Mouse (Mus musculus) embryonic facial prominence, embryonic 11.5 days (tissue): Measurements from ENCODE around the gene Snrpg. TPM values are rescaled to one million over a fixed set of nuclear protein-coding genes. Genes with fewer than 3 reads are reported as not detected.
A peak's percentile ranks its signal among the peaks of the same experiment; 100 is the strongest.

Source experiments
- ATAC-seq: fragments of 200-750 bp; cut with Nextera tagmentation; replicated peaks from 2 replicates; pipeline ENCODE4 v1.8.0; 2017; ENCODE audit warnings: low read depth; ENCODE audit not compliant: insufficient number of reproducible peaks, low FRiP score, low TSS enrichment
- DNase-seq: peaks from one replicate; pipeline ENCODE4 v3.0.0-alpha.2; 2015; ENCODE audit warnings: low spot score
- H3K27ac ChIP-seq: fragments of 300-500 bp; sonication (generic); replicated peaks from 2 replicates; pipeline ENCODE4 v1.5.1; 2014; ENCODE audit warnings: mild to moderate bottlenecking, low read depth, low read length, control low read depth
- H3K27me3 ChIP-seq: fragments of 300-500 bp; sonication (generic); 2 replicates; pipeline ENCODE4 v1.6.1; 2014; ENCODE audit warnings: mild to moderate bottlenecking, low read length, moderate library complexity, mixed read lengths; ENCODE audit not compliant: control insufficient read depth, insufficient read depth
- H3K36me3 ChIP-seq: fragments of 300-500 bp; sonication (generic); replicated peaks from 2 replicates; pipeline ENCODE4 v1.6.1; 2014; ENCODE audit warnings: low read depth, mild to moderate bottlenecking, low read length, moderate library complexity, mixed read lengths; ENCODE audit not compliant: control insufficient read depth, insufficient read depth
- H3K4me1 ChIP-seq: fragments of 300-500 bp; sonication (generic); 2 replicates; pipeline ENCODE4 v1.6.1; 2014; ENCODE audit warnings: low read length, mixed read lengths; ENCODE audit not compliant: control insufficient read depth, insufficient read depth
- H3K4me2 ChIP-seq: fragments of 300-500 bp; sonication (generic); 2 replicates; pipeline ENCODE4 v1.6.1; 2014; ENCODE audit warnings: low read depth, mild to moderate bottlenecking, control low read depth, low read length, moderate library complexity
- H3K4me3 ChIP-seq: fragments of 300-500 bp; sonication (generic); 2 replicates; pipeline ENCODE4 v1.5.1; 2014; ENCODE audit warnings: low read depth, low read length, control low read depth
- H3K9ac ChIP-seq: fragments of 300-500 bp; sonication (generic); replicated peaks from 2 replicates; pipeline ENCODE4 v1.6.1; 2014; ENCODE audit warnings: mild to moderate bottlenecking, control low read depth, low read length
- H3K9me3 ChIP-seq: fragments of 300-500 bp; sonication (generic); replicated peaks from 2 replicates; pipeline ENCODE4 v1.6.1; 2016; ENCODE audit warnings: mild to moderate bottlenecking, low read length, inconsistent platforms, mixed read lengths; ENCODE audit not compliant: control insufficient read depth
- WGBS: fragments of 180-500 bp; shearing (Covaris S2); extraction: QIAGEN DNeasy Blood & Tissue Kit; methylation state at CpG from one replicate; pipeline ENCODE4 v1.1.7; 2014; 5-methylcytosine and 5-hydroxymethylcytosine counted together
- polyA plus RNA-seq: library from polyadenylated mRNA; unstranded; fragments of >200 nt; fragmentation: Nextera tagmentation; extraction: Ambion mirVana; gene quantifications from 2 replicates; pipeline ENCODE4 v1.2.1, GENCODE M21; 2014

Gene Snrpg
- 760 and 783 TPM in 2 replicates for polyA plus RNA-seq

DNA sequence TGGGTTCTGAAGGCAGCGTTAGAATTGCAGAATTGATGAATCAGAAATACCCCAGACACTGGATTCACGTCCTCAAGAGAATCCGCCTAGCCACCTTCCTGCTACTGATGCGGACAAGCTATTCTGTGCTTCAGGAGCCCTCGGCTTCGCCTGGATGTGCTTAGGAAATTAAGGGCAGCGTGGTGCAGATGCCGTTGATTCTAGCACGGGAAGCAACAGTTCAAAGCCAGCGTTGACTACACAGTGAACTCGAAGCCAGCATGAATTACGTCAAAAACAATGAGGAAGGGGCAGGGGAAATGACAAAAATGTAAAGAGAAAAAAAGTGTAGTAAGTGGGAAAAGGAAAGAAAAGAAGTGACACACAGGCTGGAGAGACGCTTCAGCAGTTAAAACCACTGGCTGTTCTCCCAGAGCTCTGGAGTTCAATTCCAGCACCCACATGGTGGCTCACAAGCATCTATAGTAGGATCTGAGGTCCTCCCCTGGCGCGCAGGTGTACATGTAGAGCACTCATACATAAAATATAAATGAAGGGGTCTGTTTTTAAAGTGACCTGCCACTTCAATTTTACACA lies at the start of gene Snrpg:
Gene Snrpg (plus strand): TSS at position 541 of the 576 bp plus-strand sequence.
- peak within 1 kb of the TSS; percentile 96 for H3K4me3 ChIP-seq
- ATAC-seq: no peak; the same call in 1 of the 2 replicates
- H3K27ac ChIP-seq: peak within 1 kb of the TSS; percentile 76
- peak; percentile 22 for DNase-seq
- no peaks in the 10 kb centered on the region for H3K4me1 ChIP-seq
- 22% methylated on average over 15 of the region's 15 CpGs for WGBS
- no peaks in the 10 kb centered on the region for H3K9me3 ChIP-seq
- H3K36me3 ChIP-seq: no peaks in the 10 kb centered on the region
- no peaks in the 10 kb centered on the region for H3K27me3 ChIP-seq
- peak within 1 kb of the TSS; percentile 92 for H3K9ac ChIP-seq
- peak within 1 kb of the TSS; percentile 81 for H3K4me2 ChIP-seq

DNA sequence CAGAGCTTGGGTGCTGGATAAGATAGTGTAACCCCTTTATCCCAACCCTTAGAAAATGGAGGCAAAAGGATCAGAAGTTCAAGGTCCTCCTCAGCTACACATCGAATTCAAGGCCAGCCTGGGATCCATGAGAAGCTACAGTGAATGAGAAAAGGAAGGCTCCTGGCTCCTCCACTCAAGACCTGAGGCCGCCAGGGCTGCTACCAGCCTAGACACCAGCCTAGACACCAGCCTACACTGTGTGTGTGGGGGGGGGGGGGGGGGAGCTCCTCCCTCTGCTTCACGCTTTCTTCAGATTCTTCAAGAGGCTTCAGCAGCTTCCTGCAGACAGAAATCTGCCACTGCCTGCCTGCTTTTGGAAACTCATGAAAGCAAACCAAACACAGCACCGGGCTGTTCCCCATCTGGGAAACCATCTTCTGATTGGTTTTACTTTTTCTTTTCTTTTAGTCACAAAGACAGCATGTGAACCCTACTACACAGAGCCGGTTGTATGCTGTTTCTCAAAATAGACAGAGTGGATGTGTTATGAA lies 49.0 kb upstream of the Snrpg start:
- no peaks in the 10 kb centered on the region for H3K4me1 ChIP-seq
- H3K36me3 ChIP-seq: no peaks in the 10 kb centered on the region
- H3K4me3 ChIP-seq: no peak overlapping the region
- no peak overlapping the region for H3K9ac ChIP-seq
- H3K27ac ChIP-seq: no peak overlapping the region
- H3K9me3 ChIP-seq: no peaks in the 10 kb centered on the region
- 93% methylated on average over 5 of the region's 5 CpGs for WGBS
- DNase-seq (no peak), ATAC-seq (no peak)
- no peak overlapping the region for H3K4me2 ChIP-seq
- H3K27me3 ChIP-seq: no peaks in the 10 kb centered on the region

DNA sequence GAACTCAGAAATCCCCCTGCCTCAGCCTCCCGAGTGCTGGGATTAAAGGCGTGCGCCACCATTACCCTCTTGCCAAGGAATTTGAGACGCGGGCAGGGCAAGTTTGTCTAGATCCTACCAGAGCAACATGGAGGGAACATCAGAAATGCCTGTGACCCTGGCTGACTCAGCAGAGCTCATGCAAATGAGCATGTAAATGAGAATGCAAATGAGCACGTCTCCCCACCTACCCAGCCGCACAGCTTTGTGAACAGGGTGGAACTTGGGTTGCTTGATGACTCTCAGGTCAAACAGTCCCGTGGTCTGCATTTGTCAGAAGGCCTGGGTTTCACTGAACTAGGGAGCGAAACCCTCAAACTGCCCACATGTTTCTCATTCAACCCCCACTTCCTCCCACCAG lies 48.1 kb upstream of the Snrpg start:
- H3K36me3 ChIP-seq: no peaks in the 10 kb centered on the region
- H3K9ac ChIP-seq: no peak overlapping the region
- no peak overlapping the region for H3K4me2 ChIP-seq
- H3K4me3 ChIP-seq: no peak overlapping the region
- WGBS: 90% methylated on average over 9 of the region's 9 CpGs
- DNase-seq (no peak), ATAC-seq (no peak)
- H3K4me1 ChIP-seq: no peaks in the 10 kb centered on the region
- H3K27ac ChIP-seq: no peak overlapping the region
- no peaks in the 10 kb centered on the region for H3K27me3 ChIP-seq
- H3K9me3 ChIP-seq: no peaks in the 10 kb centered on the region

DNA sequence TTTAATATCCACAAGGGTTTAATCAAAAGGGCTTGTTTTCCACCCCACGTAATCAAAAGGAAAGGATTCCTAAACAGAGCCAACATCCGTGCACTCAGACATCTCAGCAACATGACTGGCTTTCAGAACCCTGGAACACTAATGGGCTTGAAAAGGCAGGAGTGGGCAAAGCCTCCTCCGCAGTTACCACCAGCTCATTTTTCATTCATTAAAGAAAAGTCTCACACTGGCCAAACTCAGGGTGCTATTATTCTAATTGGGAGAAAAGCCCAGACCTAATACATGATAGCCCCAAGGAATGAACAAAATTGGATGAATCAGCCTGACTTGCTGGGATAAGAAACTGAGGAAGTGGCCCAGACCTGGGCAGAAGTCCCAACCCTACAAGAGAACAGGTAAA lies 46.7 kb upstream of the Snrpg start:
- ATAC-seq (no peak), DNase-seq (no peak)
- Histone ChIP-seq H3K9ac (no peak overlapping the region), H3K4me2 (no peak overlapping the region), H3K27me3 (no peaks in the 10 kb centered on the region), H3K4me1 (no peaks in the 10 kb centered on the region; the same call in 1 of the 2 replicates), H3K27ac (no peak overlapping the region), H3K9me3 (no peaks in the 10 kb centered on the region), H3K4me3 (no peak overlapping the region), H3K36me3 (no peaks in the 10 kb centered on the region)
- WGBS: 78% methylated on average over 3 of the region's 3 CpGs

DNA sequence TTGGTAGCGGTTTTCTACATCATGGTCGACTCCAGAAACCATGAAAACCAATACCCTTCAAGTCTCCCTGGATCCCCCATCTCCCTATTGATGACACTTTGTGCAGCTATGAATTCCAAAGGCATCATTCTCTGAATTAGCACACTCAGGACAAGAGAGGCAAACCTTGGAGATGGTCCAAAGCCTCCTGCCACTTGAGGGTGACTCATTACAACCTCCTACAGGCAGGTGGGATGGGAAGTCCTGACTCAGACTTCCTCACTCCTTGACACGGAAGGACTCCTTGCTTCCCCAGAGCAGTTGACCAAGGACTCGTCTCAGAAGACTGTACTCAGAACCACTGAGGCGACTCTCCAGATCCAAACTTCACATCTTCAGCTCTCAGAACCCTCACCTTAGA lies 45.5 kb upstream of the Snrpg start:
- no peak overlapping the region for H3K27ac ChIP-seq
- H3K9ac ChIP-seq: no peak overlapping the region
- ATAC-seq (no peak), DNase-seq (no peak)
- H3K36me3 ChIP-seq: no peaks in the 10 kb centered on the region
- H3K9me3 ChIP-seq: no peaks in the 10 kb centered on the region
- H3K4me2 ChIP-seq: no peak overlapping the region
- WGBS: 89% methylated on average over 5 of the region's 5 CpGs
- H3K4me1 ChIP-seq: no peaks in the 10 kb centered on the region; the same call in 1 of the 2 replicates
- H3K27me3 ChIP-seq: no peaks in the 10 kb centered on the region
- no peak overlapping the region for H3K4me3 ChIP-seq

DNA sequence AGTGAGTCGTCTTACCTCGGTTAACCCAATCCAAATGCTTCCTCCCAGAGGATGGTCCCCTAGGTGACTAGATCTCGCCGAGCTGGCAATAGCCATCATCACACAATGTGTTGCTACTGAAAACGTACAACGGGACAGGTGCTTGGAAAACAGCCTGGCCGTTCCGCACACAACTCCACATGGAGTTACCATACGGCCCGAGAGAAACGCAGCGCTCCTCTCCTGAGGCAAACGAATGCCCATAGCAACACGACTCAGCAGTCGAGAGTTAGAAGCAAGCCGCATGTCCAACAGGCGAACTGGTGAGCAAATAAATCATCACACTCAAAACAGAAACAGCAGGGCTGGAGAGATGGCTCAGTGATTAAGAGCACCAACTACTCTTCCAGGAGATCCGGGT lies 44.2 kb upstream of the Snrpg start:
- Histone ChIP-seq H3K9me3 (no peaks in the 10 kb centered on the region), H3K36me3 (no peaks in the 10 kb centered on the region), H3K4me1 (no peaks in the 10 kb centered on the region; the same call in 1 of the 2 replicates), H3K4me2 (no peak overlapping the region), H3K9ac (no peak overlapping the region), H3K27ac (no peak overlapping the region), H3K4me3 (no peak overlapping the region), H3K27me3 (no peaks in the 10 kb centered on the region)
- 92% methylated on average over 18 of the region's 18 CpGs for WGBS
- DNase-seq (no peak), ATAC-seq (no peak)

DNA sequence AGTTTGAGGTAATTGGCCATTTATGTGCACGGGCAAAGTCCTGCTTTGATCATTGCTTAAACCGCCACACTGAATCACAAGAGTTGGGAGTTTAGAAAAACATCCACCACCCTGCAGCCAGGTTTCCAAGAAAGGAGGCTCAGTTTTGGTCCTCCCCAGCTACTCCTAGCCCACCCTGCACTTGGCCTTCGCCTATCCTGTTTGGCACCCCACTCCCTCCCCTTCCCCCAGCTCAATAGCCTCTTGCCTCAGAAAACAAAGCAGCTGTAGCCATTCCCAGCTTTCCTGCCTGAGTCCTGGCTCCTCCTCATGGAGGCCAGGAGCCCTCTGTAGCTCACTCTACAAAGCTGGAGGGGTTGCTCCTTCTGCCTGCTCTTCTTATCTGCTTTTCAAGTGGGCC lies 42.7 kb upstream of the Snrpg start:
- no peak for ATAC-seq
- no peak overlapping the region for H3K9ac ChIP-seq
- no peak for DNase-seq
- H3K27ac ChIP-seq: no peak overlapping the region
- no peaks in the 10 kb centered on the region for H3K9me3 ChIP-seq
- no peak overlapping the region for H3K4me2 ChIP-seq
- H3K36me3 ChIP-seq: no peaks in the 10 kb centered on the region
- no peaks in the 10 kb centered on the region; the same call in 1 of the 2 replicates for H3K4me1 ChIP-seq
- no peak overlapping the region for H3K4me3 ChIP-seq
- H3K27me3 ChIP-seq: no peaks in the 10 kb centered on the region
- WGBS: 60% methylated on average over 3 of the region's 3 CpGs

DNA sequence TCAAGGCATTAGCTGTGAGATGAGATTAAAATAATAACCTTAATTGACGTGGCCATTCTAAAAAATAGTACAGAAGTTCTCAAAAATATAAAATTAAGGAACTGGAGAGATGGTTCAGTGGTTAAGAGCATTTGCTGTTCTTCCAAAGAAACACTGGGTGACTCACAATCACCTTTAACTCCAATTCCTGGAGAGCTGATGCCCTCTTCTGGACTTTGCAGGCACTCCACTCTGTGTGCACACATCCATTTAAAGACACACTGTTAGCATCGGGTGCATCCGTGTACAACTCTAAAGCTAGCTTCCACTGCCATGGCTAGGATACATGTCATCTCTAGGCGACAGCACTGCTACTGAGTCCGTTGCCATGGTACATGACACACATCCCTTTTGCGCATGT lies 41.2 kb upstream of the Snrpg start:
- no peaks in the 10 kb centered on the region for H3K36me3 ChIP-seq
- no peak overlapping the region for H3K27ac ChIP-seq
- no peak overlapping the region for H3K9ac ChIP-seq
- no peaks in the 10 kb centered on the region for H3K9me3 ChIP-seq
- H3K4me1 ChIP-seq: no peaks in the 10 kb centered on the region; the same call in 1 of the 2 replicates
- ATAC-seq (no peak), DNase-seq (no peak)
- no peaks in the 10 kb centered on the region for H3K27me3 ChIP-seq
- H3K4me3 ChIP-seq: no peak overlapping the region
- 90% methylated on average over 6 of the region's 6 CpGs for WGBS
- no peak overlapping the region for H3K4me2 ChIP-seq
